ENCODE assay signal across 26 mouse cellular contexts in genomic region chr3:88101736-88102135, GRCm38 (mm10). TPM values are rescaled to one million over a fixed set of nuclear protein-coding genes. Genes with fewer than 3 reads are reported as not detected.
DNase-seq lines count a peak whose midpoint lies in the region; ATAC-seq and TF ChIP-seq lines count a peak whose summit lies in the region.
"Had no signal": no experiment of that assay in that cellular context is flagged by ENCODE, and none has a peak within 500 bp of the region (broad histone marks: within the 10 kb centered on the region; RNA-seq: fewer than 3 reads in every experiment).

No protein-coding gene starts in this region.

- 79% methylated on average over 7 of the region's 7 CpGs for WGBS in heart, postnatal 0 days
- WGBS in kidney, postnatal 0 days = 91% methylated on average over 7 of the region's 7 CpGs
- 93% methylated on average over 7 of the region's 7 CpGs for WGBS in kidney, embryonic 16.5 days

- no peak for TF ChIP-seq CTCF in heart, postnatal 0 days (IDR thresholded peaks at IDR 0.05; ENCODE audit: low read depth)
- no peak for TF ChIP-seq CTCF in kidney, postnatal 0 days (IDR thresholded peaks at IDR 0.05; ENCODE audit: low read depth)

- no peaks in the 10 kb centered on the region for H3K9me3 ChIP-seq in heart, postnatal 0 days (replicated peaks; ENCODE audit: control insufficient read depth, low read length)
- no peaks in the 10 kb centered on the region for H3K9me3 ChIP-seq in kidney, postnatal 0 days (replicated peaks; ENCODE audit: low read length)
- H3K9me3 ChIP-seq in kidney, embryonic 16.5 days (ENCODE audit: low read length) = no peaks in the 10 kb centered on the region
- H3K9me3 ChIP-seq: embryonic facial prominence, embryonic 15.5 days; forebrain, embryonic 10.5 days; hindbrain, embryonic 12.5 days had no signal

- no peaks in the 10 kb centered on the region for H3K27me3 ChIP-seq in heart, postnatal 0 days (ENCODE audit: control insufficient read depth, insufficient read depth, low read length)
- H3K27me3 ChIP-seq in kidney, postnatal 0 days (ENCODE audit: insufficient read depth, low read length) = no peaks in the 10 kb centered on the region
- H3K27me3 ChIP-seq in kidney, embryonic 16.5 days (ENCODE audit: insufficient read depth, low read length) = no peaks in the 10 kb centered on the region
- H3K27me3 ChIP-seq: embryonic facial prominence, embryonic 15.5 days; hindbrain, embryonic 12.5 days had no signal

- no peak overlapping the region for H3K9ac ChIP-seq in heart, postnatal 0 days (replicated peaks; ENCODE audit: low read depth, low read length)
- no peak overlapping the region for H3K9ac ChIP-seq in kidney, postnatal 0 days (ENCODE audit: low read depth, low read length)
- no peak overlapping the region for H3K9ac ChIP-seq in kidney, embryonic 16.5 days (replicated peaks; ENCODE audit: low read length)
- H3K9ac ChIP-seq: embryonic facial prominence, embryonic 15.5 days; hindbrain, embryonic 12.5 days had no signal

- TF ChIP-seq EP300 in heart, postnatal 0 days (IDR thresholded peaks at IDR 0.05; ENCODE audit: low read depth) = no peak

- no peak for ATAC-seq in heart, postnatal 0 days (ENCODE audit: insufficient read depth, low read depth)
- no peak for ATAC-seq in kidney, postnatal 0 days (replicated peaks; ENCODE audit: low FRiP score, low read depth)
- no peak for ATAC-seq in kidney, embryonic 16.5 days (ENCODE audit: low FRiP score, low TSS enrichment)
- ATAC-seq: forebrain, embryonic 14.5 days; hindbrain, embryonic 16.5 days; inflammation-experienced regulatory T-cells, adult 6 months had no signal

- H3K4me3 ChIP-seq in heart, postnatal 0 days (ENCODE audit: low read depth, low read length) = no peak overlapping the region
- no peak overlapping the region for H3K4me3 ChIP-seq in kidney, postnatal 0 days (replicated peaks; ENCODE audit: low read depth, low read length)
- H3K4me3 ChIP-seq in kidney, embryonic 16.5 days (ENCODE audit: low read length) = no peak overlapping the region
- H3K4me3 ChIP-seq: embryonic facial prominence, embryonic 15.5 days; erythroblast, embryonic 14.5 days; forebrain, embryonic 10.5 days; gastrocnemius, adult 2 months; hindbrain, embryonic 12.5 days had no signal

- H3K4me2 ChIP-seq in heart, postnatal 0 days (ENCODE audit: low read depth, low read length) = no peak overlapping the region
- no peak overlapping the region for H3K4me2 ChIP-seq in kidney, postnatal 0 days (ENCODE audit: low read length)
- H3K4me2 ChIP-seq in kidney, embryonic 16.5 days (replicated peaks; ENCODE audit: low read depth, low read length) = no peak overlapping the region
- H3K4me2 ChIP-seq: embryonic facial prominence, embryonic 15.5 days; heart, embryonic 11.5 days; hindbrain, embryonic 12.5 days had no signal

- H3K27ac ChIP-seq in heart, postnatal 0 days (ENCODE audit: low read depth) = peak overlapping the region; percentile 78
- peak overlapping the region; percentile 72; the same call in 1 of the 2 replicates for H3K27ac ChIP-seq in kidney, postnatal 0 days
- H3K27ac ChIP-seq in kidney, embryonic 16.5 days (ENCODE audit: low read length) = no peak overlapping the region
- H3K27ac ChIP-seq: gastrocnemius, adult 2 months; hindbrain, embryonic 12.5 days had no signal

- peaks cover 95% of the 10 kb centered on the region for H3K36me3 ChIP-seq in heart, postnatal 0 days (replicated peaks; ENCODE audit: control insufficient read depth, insufficient read depth, low read length)
- H3K36me3 ChIP-seq in kidney, postnatal 0 days (ENCODE audit: insufficient read depth, low read length) = 0 out of 2 replicates have a peak, but pooled peaks cover 14% of the 10 kb centered on the region
- H3K36me3 ChIP-seq in kidney, embryonic 16.5 days (ENCODE audit: insufficient read depth, low read length) = peaks cover 60% of the 10 kb centered on the region

- DNase-seq in adrenal gland, postnatal 14 days = peak; percentile 34
- DNase-seq in adrenal gland, postnatal 4 days (ENCODE audit: low spot score in 2 of 2) = no peak
- no peak for DNase-seq in heart, postnatal 0 days (ENCODE audit: low spot score)
- DNase-seq in heart, postnatal 4 days = no peak
- DNase-seq in kidney, postnatal 0 days (ENCODE audit: low spot score) = no peak
- no peak for DNase-seq in left cerebral cortex, postnatal 10 days (ENCODE audit: extremely low spot score in 1 of 2, low spot score in 2 of 2)
- DNase-seq: cerebellum, adult 11 months; cerebellum, adult 8-10 months; cerebellum, postnatal 14 days; embryo, embryonic 11 days; gastrocnemius, adult 2 months; gastrocnemius, postnatal 25 days; heart, postnatal 36 days had no signal

- intact Hi-C loops in left cerebral cortex, postnatal 10 days (cut with DNase I) = no loop called here

- no peaks in the 10 kb centered on the region for H3K4me1 ChIP-seq in heart, postnatal 0 days (ENCODE audit: control insufficient read depth, insufficient read depth)
- no peaks in the 10 kb centered on the region for H3K4me1 ChIP-seq in kidney, postnatal 0 days (replicated peaks; ENCODE audit: insufficient read depth, low read length)
- no peaks in the 10 kb centered on the region for H3K4me1 ChIP-seq in kidney, embryonic 16.5 days (ENCODE audit: insufficient read depth, low read length)
- H3K4me1 ChIP-seq: embryonic facial prominence, embryonic 15.5 days; forebrain, embryonic 10.5 days; hindbrain, embryonic 12.5 days had no signal

RNA-seq across cellular contexts. Expression of gene Iqgap3, which starts 20.0 kb away (rescaled TPM):
- total RNA-seq in adrenal gland, postnatal 14 days (2021) = 7.3 and 8.0 TPM in 2 replicates
- total RNA-seq in adrenal gland, postnatal 4 days (2021) = 10 to 100 TPM; 17.2 to 18.8 TPM
- total RNA-seq in heart, postnatal 0 days (2014; rRNA removed; ENCODE audit: low replicate concordance) = 35.3 and 68.3 TPM in 2 replicates
- polyA plus RNA-seq in heart, postnatal 0 days (2015; fragmentation: Nextera tagmentation; extraction: Ambion mirVana) = 5.4 and 6.8 TPM in 2 replicates
- 10 to 100 TPM; 49.2 to 56.5 TPM for total RNA-seq in heart, postnatal 4 days (2021)
- 6.8 and 8.2 TPM in 2 replicates for polyA plus RNA-seq in kidney, postnatal 0 days (2015; fragmentation: Nextera tagmentation; extraction: Ambion mirVana)
- polyA plus RNA-seq in kidney, embryonic 16.5 days (2015; fragmentation: Nextera tagmentation; extraction: Ambion mirVana) = 20.9 and 23.6 TPM in 2 replicates
- total RNA-seq in left cerebral cortex, postnatal 10 days (2021) = 1 to 10 TPM; 1.9 to 2.0 TPM

RNA-seq across cellular contexts. Expression of gene Ttc24, which starts 23.6 kb away (rescaled TPM):
- not detected in 2 replicates for total RNA-seq in adrenal gland, postnatal 14 days (2021)
- not detected for total RNA-seq in adrenal gland, postnatal 4 days (2021)
- not detected in 2 replicates for total RNA-seq in heart, postnatal 0 days (2014; rRNA removed; ENCODE audit: low replicate concordance)
- not detected in 2 replicates for polyA plus RNA-seq in heart, postnatal 0 days (2015; fragmentation: Nextera tagmentation; extraction: Ambion mirVana)
- not detected for total RNA-seq in heart, postnatal 4 days (2021)
- polyA plus RNA-seq in kidney, postnatal 0 days (2015; fragmentation: Nextera tagmentation; extraction: Ambion mirVana) = not detected in 2 replicates
- polyA plus RNA-seq in kidney, embryonic 16.5 days (2015; fragmentation: Nextera tagmentation; extraction: Ambion mirVana) = not detected in 2 replicates
- not detected for total RNA-seq in left cerebral cortex, postnatal 10 days (2021)
- total RNA-seq: common myeloid progenitor, adult 5-6 weeks; gastrocnemius, adult 2 months; gastrocnemius, postnatal 25 days; granulocyte monocyte progenitor cell, adult 5-6 weeks; heart, postnatal 36 days; MEL had no signal
- polyA plus RNA-seq: C2C12; erythroblast, embryonic 14.5 days; forebrain, embryonic 10.5 days; forebrain, embryonic 14.5 days; heart, embryonic 11.5 days; hindbrain, embryonic 16.5 days; inflammation-experienced regulatory T-cells, adult 6 months had no signal

RNA-seq across cellular contexts. Expression of gene Mef2d, which starts 40.4 kb away (rescaled TPM):
- total RNA-seq in adrenal gland, postnatal 14 days (2021) = 92.9 and 98.4 TPM in 2 replicates
- 10 to 100 TPM; 90.0 to 92.1 TPM for total RNA-seq in adrenal gland, postnatal 4 days (2021)
- total RNA-seq in heart, postnatal 0 days (2014; rRNA removed; ENCODE audit: low replicate concordance) = 70.8 and 75.8 TPM in 2 replicates
- polyA plus RNA-seq in heart, postnatal 0 days (2015; fragmentation: Nextera tagmentation; extraction: Ambion mirVana) = 30.0 and 30.8 TPM in 2 replicates
- 100 to 1,000 TPM; 115 to 120 TPM for total RNA-seq in heart, postnatal 4 days (2021)
- polyA plus RNA-seq in kidney, postnatal 0 days (2015; fragmentation: Nextera tagmentation; extraction: Ambion mirVana) = 14.4 and 16.2 TPM in 2 replicates
- polyA plus RNA-seq in kidney, embryonic 16.5 days (2015; fragmentation: Nextera tagmentation; extraction: Ambion mirVana) = 16.9 and 20.2 TPM in 2 replicates
- total RNA-seq in left cerebral cortex, postnatal 10 days (2021) = 100 to 1,000 TPM; 149 to 160 TPM

RNA-seq across cellular contexts. Expression of gene Naxe, which starts 43.4 kb away (rescaled TPM):
- 135 and 138 TPM in 2 replicates for total RNA-seq in adrenal gland, postnatal 14 days (2021)
- total RNA-seq in adrenal gland, postnatal 4 days (2021) = 100 to 1,000 TPM; 124 to 126 TPM
- 119 and 133 TPM in 2 replicates for total RNA-seq in heart, postnatal 0 days (2014; rRNA removed; ENCODE audit: low replicate concordance)
- polyA plus RNA-seq in heart, postnatal 0 days (2015; fragmentation: Nextera tagmentation; extraction: Ambion mirVana) = 151 and 159 TPM in 2 replicates
- 10 to 100 TPM; 77.4 to 80.8 TPM for total RNA-seq in heart, postnatal 4 days (2021)
- polyA plus RNA-seq in kidney, postnatal 0 days (2015; fragmentation: Nextera tagmentation; extraction: Ambion mirVana) = 161 and 173 TPM in 2 replicates
- polyA plus RNA-seq in kidney, embryonic 16.5 days (2015; fragmentation: Nextera tagmentation; extraction: Ambion mirVana) = 181 and 190 TPM in 2 replicates
- total RNA-seq in left cerebral cortex, postnatal 10 days (2021) = 10 to 100 TPM; 60.7 to 67.8 TPM

RNA-seq across cellular contexts. Expression of gene Gpatch4, which starts 58.8 kb away (rescaled TPM):
- 15.7 and 22.5 TPM in 2 replicates for total RNA-seq in adrenal gland, postnatal 14 days (2021)
- total RNA-seq in adrenal gland, postnatal 4 days (2021) = 10 to 100 TPM; 15.4 to 16.1 TPM
- 1.2 and 3.4 TPM in 2 replicates for total RNA-seq in heart, postnatal 0 days (2014; rRNA removed; ENCODE audit: low replicate concordance)
- 10.9 and 11.6 TPM in 2 replicates for polyA plus RNA-seq in heart, postnatal 0 days (2015; fragmentation: Nextera tagmentation; extraction: Ambion mirVana)
- 1 to 10 TPM; 7.2 to 7.5 TPM for total RNA-seq in heart, postnatal 4 days (2021)
- 24.8 and 26.3 TPM in 2 replicates for polyA plus RNA-seq in kidney, postnatal 0 days (2015; fragmentation: Nextera tagmentation; extraction: Ambion mirVana)
- 35.2 and 42.8 TPM in 2 replicates for polyA plus RNA-seq in kidney, embryonic 16.5 days (2015; fragmentation: Nextera tagmentation; extraction: Ambion mirVana)
- total RNA-seq in left cerebral cortex, postnatal 10 days (2021) = 10 to 100 TPM; 20.8 to 24.2 TPM
